In genomic region chr17:49428751-49429415, GRCm38 (mm10) we compare ENCODE assay signal across 8 mouse cellular contexts. TPM values are rescaled to one million over a fixed set of nuclear protein-coding genes. Genes with fewer than 3 reads are reported as not detected.
DNase-seq lines count a peak whose midpoint lies in the region; ATAC-seq lines count a peak whose summit lies in the region.

No protein-coding gene starts in this region.

- no peaks in the 10 kb centered on the region for H3K27me3 ChIP-seq in erythroblast, embryonic 14.5 days (ENCODE audit: control insufficient read depth)
- no peaks in the 10 kb centered on the region for H3K27me3 ChIP-seq in hindbrain, embryonic 12.5 days
- no peaks in the 10 kb centered on the region for H3K27me3 ChIP-seq in liver, embryonic 13.5 days

- H3K9me3 ChIP-seq in erythroblast, embryonic 14.5 days (ENCODE audit: control insufficient read depth, low read length), result no peaks in the 10 kb centered on the region
- no peaks in the 10 kb centered on the region for H3K9me3 ChIP-seq in hindbrain, embryonic 12.5 days (replicated peaks)
- no peaks in the 10 kb centered on the region for H3K9me3 ChIP-seq in liver, embryonic 13.5 days (replicated peaks)

- no peak overlapping the region for H3K27ac ChIP-seq in hindbrain, embryonic 12.5 days
- peak overlapping the region; percentile 95 for H3K27ac ChIP-seq in liver, embryonic 13.5 days

- peaks cover 20% of the 10 kb centered on the region for H3K36me3 ChIP-seq in erythroblast, embryonic 14.5 days (ENCODE audit: control insufficient read depth)
- H3K36me3 ChIP-seq in hindbrain, embryonic 12.5 days, result 0 out of 2 replicates have a peak, but pooled peaks cover 3% of the 10 kb centered on the region
- peaks cover 14% of the 10 kb centered on the region for H3K36me3 ChIP-seq in liver, embryonic 13.5 days

- 66% methylated on average over 13 of the region's 13 CpGs for WGBS in hindbrain, embryonic 12.5 days
- whole genome bisulfite sequencing in liver, embryonic 13.5 days (ENCODE audit: insufficient replicate concordance), result 8% methylated on average over 13 of the region's 13 CpGs

- DNase-seq in adrenal gland, adult (ENCODE audit: inconsistent age in 2 of 2, low spot score in 1 of 2), result peak; percentile 37 to 80
- DNase-seq in adrenal gland, adult 18-20 months (ENCODE audit: low spot score in 2 of 2), result no peak
- DNase-seq in MEL-GATA-1-ER (ENCODE audit: extremely low read depth, low read depth), result peak; percentile 80
- DNase-seq in liver, embryonic 13.5 days, result no peak
- peak; percentile 37 for DNase-seq in naive thymus-derived CD4-positive, alpha-beta T cell, adult 2 months (ENCODE audit: low read depth)
- no peak for DNase-seq in ovary, postnatal 36 days (ENCODE audit: low spot score)

- peak overlapping the region; percentile 72 for H3K4me3 ChIP-seq in erythroblast, embryonic 14.5 days (replicated peaks)
- H3K4me3 ChIP-seq in hindbrain, embryonic 12.5 days, result peak overlapping the region; percentile 70
- H3K4me3 ChIP-seq in liver, embryonic 13.5 days (replicated peaks), result peak overlapping the region; percentile 94

- ATAC-seq in hindbrain, embryonic 12.5 days (ENCODE audit: low FRiP score), result no peak
- peak; percentile 52 for ATAC-seq in liver, embryonic 13.5 days (ENCODE audit: low read depth)

- peaks cover 52% of the 10 kb centered on the region for H3K4me1 ChIP-seq in erythroblast, embryonic 14.5 days (ENCODE audit: control insufficient read depth)
- peaks cover 21% of the 10 kb centered on the region for H3K4me1 ChIP-seq in hindbrain, embryonic 12.5 days
- H3K4me1 ChIP-seq in liver, embryonic 13.5 days (replicated peaks), result peaks cover 58% of the 10 kb centered on the region

- peak overlapping the region; percentile 82 for H3K9ac ChIP-seq in hindbrain, embryonic 12.5 days
- peak overlapping the region; percentile 99 for H3K9ac ChIP-seq in liver, embryonic 13.5 days

- peak overlapping the region; percentile 82 for H3K4me2 ChIP-seq in hindbrain, embryonic 12.5 days (replicated peaks)
- peak overlapping the region; percentile 85 for H3K4me2 ChIP-seq in liver, embryonic 13.5 days

RNA-seq across cellular contexts. Expression of gene Mocs1, which starts 0.7 kb away (rescaled TPM):
- 10 to 100 TPM; 30.5 to 40.9 TPM for total RNA-seq in adrenal gland, adult 18-20 months (2021)
- polyA plus RNA-seq in erythroblast, embryonic 14.5 days (2012), result 0.95 and 1.4 TPM in 2 replicates
- 5.0 and 5.5 TPM in 2 replicates for polyA plus RNA-seq in hindbrain, embryonic 12.5 days (2016; fragmentation: Nextera tagmentation; extraction: Ambion mirVana)
- polyA plus RNA-seq in liver, embryonic 13.5 days (2015; fragmentation: Nextera tagmentation; extraction: Ambion mirVana), result 6.1 and 8.5 TPM in 2 replicates

Comparison
In these comparisons a context has a peak if more than half of its experiments do, and no peak if none do; other contexts are left out.
1. DNase-seq: peak in adrenal gland, adult (2 of 2), MEL-GATA-1-ER (single experiment) and naive thymus-derived CD4-positive, alpha-beta T cell, adult 2 months (single experiment); none in adrenal gland, adult 18-20 months (0 of 2), liver, embryonic 13.5 days (single experiment) and ovary, postnatal 36 days (single experiment).
2. Peak in every context shown above with its lines, with median percentiles within 50 percentile points of each other: H3K4me3 ChIP-seq.